Mouse (Mus musculus): ENCODE results near the gene Pld6. TPM values are rescaled to one million over a fixed set of nuclear protein-coding genes. Genes with fewer than 3 reads are reported as not detected.

Gene Pld6
- 0.02 TPM for polyA plus RNA-seq (2012; fragmentation: generic; extraction: Trizol)

DNA sequence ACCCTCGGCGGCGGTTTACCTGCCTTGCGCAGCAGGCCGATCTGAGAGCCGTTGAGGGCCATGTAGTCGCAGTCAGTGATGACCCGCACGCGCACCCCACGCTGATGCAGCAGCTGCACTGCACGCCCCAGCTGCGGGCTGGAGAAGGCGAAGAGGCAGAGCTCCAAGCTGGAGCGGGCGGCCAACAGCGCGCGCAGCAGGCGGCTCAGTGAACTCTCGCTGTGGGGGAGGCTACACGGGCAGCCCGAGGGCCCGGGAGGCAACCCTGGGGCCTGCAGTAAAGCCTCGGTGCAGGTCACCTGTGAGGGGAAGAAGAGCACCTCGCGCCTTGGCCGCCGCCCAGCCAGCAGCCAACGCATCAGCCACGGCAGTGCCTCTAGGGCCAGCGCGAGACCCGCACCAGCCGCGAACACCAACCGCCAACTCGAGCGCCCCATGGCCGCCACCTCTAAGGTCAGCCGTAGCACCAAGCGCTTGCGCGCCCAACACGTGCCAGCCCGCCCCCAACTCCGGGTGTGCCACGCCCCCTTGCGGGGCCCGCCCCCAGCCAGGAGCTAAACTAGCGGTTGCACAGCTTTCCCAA, at the start of gene Pld6:
Gene Pld6 (minus strand): TSS at position 447 of the 583 bp plus-strand sequence.
- peak within 1 kb of the TSS; percentile 30 for H3ac ChIP-seq (ENCODE audit: control insufficient read depth, insufficient read length)
- TF ChIP-seq MYOD1 (IDR thresholded peaks at IDR 0.05; ENCODE audit: control insufficient read depth in 1 of 3, insufficient read length in 2 of 3, low read depth in 2 of 3) (peak in 2 of 3 experiments; percentile 25 to 61), USF1 (IDR thresholded peaks at IDR 0.05; ENCODE audit: low read depth) (no peak), TCF3 (IDR thresholded peaks at IDR 0.05; ENCODE audit: insufficient read length, low read depth) (no peak), MAX (IDR thresholded peaks at IDR 0.05; ENCODE audit: low read depth) (no peak), MYOG (IDR thresholded peaks at IDR 0.05; ENCODE audit: control insufficient read depth in 1 of 3, insufficient read depth in 1 of 3, insufficient read length in 2 of 3, low read depth in 2 of 3) (peak in 2 of 3 experiments; percentile 36 to 42), E2F4 (IDR thresholded peaks at IDR 0.05; ENCODE audit: insufficient read depth) (no peak), POLR2AphosphoS2 (IDR thresholded peaks at IDR 0.05; ENCODE audit: insufficient read length, low read depth) (peak; percentile 42), TCF12 (IDR thresholded peaks at IDR 0.05; ENCODE audit: insufficient read depth, poor library complexity, severe bottlenecking) (no peak), REST (IDR thresholded peaks at IDR 0.05; ENCODE audit: insufficient read depth, insufficient read length) (no peak), SRF (IDR thresholded peaks at IDR 0.05; ENCODE audit: control insufficient read depth, insufficient read length, low read depth) (no peak), POLR2A (IDR thresholded peaks at IDR 0.05; ENCODE audit: insufficient read length, low read depth) (peak; percentile 40), CEBPB (IDR thresholded peaks at IDR 0.05; ENCODE audit: insufficient read depth, poor library complexity, severe bottlenecking) (no peak)
- no peaks in the 10 kb centered on the region for H3K27me3 ChIP-seq (ENCODE audit: control insufficient read depth, insufficient read depth, insufficient read length)
- no peaks in the 10 kb centered on the region for H3K79me2 ChIP-seq (ENCODE audit: control insufficient read depth, insufficient read depth)
- no peaks in the 10 kb centered on the region for H3K36me3 ChIP-seq (ENCODE audit: control insufficient read depth, insufficient read depth)
- no peak within 1 kb of the TSS for H3K4me3 ChIP-seq
- no peak within 1 kb of the TSS for H3K4me2 ChIP-seq (ENCODE audit: low read depth)

DNA sequence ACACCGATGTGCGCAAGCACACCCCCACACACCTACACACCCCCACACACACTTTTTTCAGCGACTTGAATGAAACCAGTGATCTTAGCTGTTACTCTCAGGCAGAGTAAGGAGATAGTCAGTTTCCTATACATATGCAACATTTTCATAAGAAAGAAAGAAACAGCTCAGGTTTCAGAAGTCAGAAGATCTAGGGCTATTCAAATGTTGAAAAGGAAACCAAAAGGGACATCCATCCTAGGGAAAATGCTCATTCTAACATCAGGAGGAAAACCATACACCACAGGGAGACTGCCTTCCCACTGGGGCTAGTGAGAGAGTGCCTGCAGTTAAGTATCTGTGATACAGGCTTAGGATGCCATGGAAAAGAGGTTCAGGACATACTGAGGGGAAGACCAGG, 34.2 kb upstream of the Pld6 start:
- H3K4me3 ChIP-seq = no peak overlapping the region
- no peaks in the 10 kb centered on the region for H3K79me2 ChIP-seq (ENCODE audit: control insufficient read depth, insufficient read depth)
- H3ac ChIP-seq (ENCODE audit: control insufficient read depth, insufficient read length) = no peak overlapping the region
- no peak overlapping the region for H3K4me2 ChIP-seq (ENCODE audit: low read depth)
- peaks cover 76% of the 10 kb centered on the region for H3K36me3 ChIP-seq (ENCODE audit: control insufficient read depth, insufficient read depth)
- TF ChIP-seq TCF3 (IDR thresholded peaks at IDR 0.05; ENCODE audit: insufficient read length, low read depth) (no peak), MAX (IDR thresholded peaks at IDR 0.05; ENCODE audit: low read depth) (no peak), TCF12 (IDR thresholded peaks at IDR 0.05; ENCODE audit: insufficient read depth, poor library complexity, severe bottlenecking) (no peak), SRF (IDR thresholded peaks at IDR 0.05; ENCODE audit: control insufficient read depth, insufficient read length, low read depth) (no peak), POLR2A (IDR thresholded peaks at IDR 0.05; ENCODE audit: insufficient read length, low read depth) (no peak), E2F4 (IDR thresholded peaks at IDR 0.05; ENCODE audit: insufficient read depth) (no peak), USF1 (IDR thresholded peaks at IDR 0.05; ENCODE audit: low read depth) (no peak), CEBPB (IDR thresholded peaks at IDR 0.05; ENCODE audit: insufficient read depth, poor library complexity, severe bottlenecking) (no peak), REST (IDR thresholded peaks at IDR 0.05; ENCODE audit: insufficient read depth, insufficient read length) (no peak)
- H3K27me3 ChIP-seq (ENCODE audit: control insufficient read depth, insufficient read depth, insufficient read length) = no peaks in the 10 kb centered on the region

DNA sequence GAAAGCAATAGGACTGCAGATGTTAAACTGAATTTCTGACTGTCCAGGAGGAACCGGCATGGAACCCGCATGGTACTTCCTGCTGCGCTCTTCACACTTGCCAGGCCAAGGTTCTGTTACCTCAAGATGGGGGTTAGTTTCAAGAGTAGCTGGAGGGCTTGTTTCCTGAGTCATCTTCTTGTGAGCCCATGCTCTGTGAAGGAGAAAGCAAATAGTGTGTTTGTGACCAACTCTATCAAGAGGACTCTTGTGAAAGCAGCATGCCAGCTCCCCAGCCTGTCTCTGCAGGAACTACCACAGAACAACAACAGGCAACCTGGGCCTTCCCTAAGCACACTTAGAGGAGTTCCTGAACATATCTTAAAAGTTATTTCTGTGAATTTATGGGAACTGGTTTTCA, 30.5 kb upstream of the Pld6 start:
- Histone ChIP-seq H3K36me3 (ENCODE audit: control insufficient read depth, insufficient read depth) (peaks cover 50% of the 10 kb centered on the region), H3K4me2 (ENCODE audit: low read depth) (no peak overlapping the region), H3ac (ENCODE audit: control insufficient read depth, insufficient read length) (no peak overlapping the region), H3K4me3 (no peak overlapping the region), H3K27me3 (ENCODE audit: control insufficient read depth, insufficient read depth, insufficient read length) (no peaks in the 10 kb centered on the region), H3K79me2 (ENCODE audit: control insufficient read depth, insufficient read depth) (no peaks in the 10 kb centered on the region)
- TF ChIP-seq POLR2A (IDR thresholded peaks at IDR 0.05; ENCODE audit: insufficient read length, low read depth) (no peak), USF1 (IDR thresholded peaks at IDR 0.05; ENCODE audit: low read depth) (no peak), REST (IDR thresholded peaks at IDR 0.05; ENCODE audit: insufficient read depth, insufficient read length) (no peak), E2F4 (IDR thresholded peaks at IDR 0.05; ENCODE audit: insufficient read depth) (no peak), TCF12 (IDR thresholded peaks at IDR 0.05; ENCODE audit: insufficient read depth, poor library complexity, severe bottlenecking) (no peak), CEBPB (IDR thresholded peaks at IDR 0.05; ENCODE audit: insufficient read depth, poor library complexity, severe bottlenecking) (no peak)

DNA sequence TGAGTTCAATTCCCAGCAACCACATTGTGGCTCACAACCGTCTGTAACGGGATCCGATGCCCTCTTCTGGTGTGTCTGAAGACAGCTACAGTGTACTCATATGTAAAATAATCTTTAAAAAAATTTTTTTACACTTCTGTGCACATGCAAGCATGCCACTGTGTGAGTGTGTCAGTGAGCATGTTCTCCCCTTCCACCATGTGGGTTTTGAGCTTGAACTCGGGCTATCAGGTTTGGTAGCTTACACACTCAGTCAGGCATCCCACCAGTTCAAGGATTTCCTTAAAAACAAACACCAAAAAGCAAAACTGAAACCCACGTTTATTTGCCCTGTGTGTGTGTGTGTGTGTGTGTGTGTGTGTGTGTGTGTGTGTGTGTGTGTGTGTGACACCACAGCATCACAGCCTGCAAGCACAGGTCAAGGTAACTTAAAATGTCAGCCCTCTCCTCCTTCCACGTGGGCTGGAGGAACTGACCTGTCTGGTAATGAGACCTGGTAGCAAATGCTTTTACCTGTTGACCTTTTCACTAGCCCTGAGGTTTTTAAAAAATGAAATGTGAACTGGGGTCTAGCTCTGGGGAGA, 28.1 kb upstream of the Pld6 start:
- Histone ChIP-seq H3K79me2 (ENCODE audit: control insufficient read depth, insufficient read depth) (no peaks in the 10 kb centered on the region), H3K4me2 (ENCODE audit: low read depth) (no peak overlapping the region), H3K27me3 (ENCODE audit: control insufficient read depth, insufficient read depth, insufficient read length) (no peaks in the 10 kb centered on the region), H3K36me3 (ENCODE audit: control insufficient read depth, insufficient read depth) (peaks cover 34% of the 10 kb centered on the region), H3ac (ENCODE audit: control insufficient read depth, insufficient read length) (no peak overlapping the region), H3K4me3 (no peak overlapping the region)
- TF ChIP-seq REST (IDR thresholded peaks at IDR 0.05; ENCODE audit: insufficient read depth, insufficient read length) (no peak), TCF3 (IDR thresholded peaks at IDR 0.05; ENCODE audit: insufficient read length, low read depth) (no peak), SRF (IDR thresholded peaks at IDR 0.05; ENCODE audit: control insufficient read depth, insufficient read length, low read depth) (no peak), POLR2AphosphoS2 (IDR thresholded peaks at IDR 0.05; ENCODE audit: insufficient read length, low read depth) (no peak), TCF12 (IDR thresholded peaks at IDR 0.05; ENCODE audit: insufficient read depth, poor library complexity, severe bottlenecking) (no peak), MAX (IDR thresholded peaks at IDR 0.05; ENCODE audit: low read depth) (no peak), POLR2A (IDR thresholded peaks at IDR 0.05; ENCODE audit: insufficient read length, low read depth) (no peak), USF1 (IDR thresholded peaks at IDR 0.05; ENCODE audit: low read depth) (no peak), E2F4 (IDR thresholded peaks at IDR 0.05; ENCODE audit: insufficient read depth) (no peak), MYOG (IDR thresholded peaks at IDR 0.05; ENCODE audit: control insufficient read depth in 1 of 3, insufficient read depth in 1 of 3, insufficient read length in 2 of 3, low read depth in 2 of 3) (no peak), CEBPB (IDR thresholded peaks at IDR 0.05; ENCODE audit: insufficient read depth, poor library complexity, severe bottlenecking) (no peak), MYOD1 (IDR thresholded peaks at IDR 0.05; ENCODE audit: control insufficient read depth in 1 of 3, insufficient read length in 2 of 3, low read depth in 2 of 3) (no peak)
